Mouse (Mus musculus): ENCODE measurements at regions not wholly inside any gene's neighbourhood (a gene's known extent, or its start where the extent isn't known, plus 50 kb on each side); places are given as distances from the start of the nearest gene placed in this dataset.
"Not testable (repeated sequence)": the region's sequence is repeated elsewhere in the genome, so short reads cannot be mapped to it uniquely, and the experiment has no call there.

GRCm38 (mm10) chrX:31170786-31171185 lies 53.3 kb downstream of the Btbd35f29 start:
- in situ Hi-C loops (cut with MboI, MseI) = loop anchor here (25.0 kb wide), 1 partner anchor 1742 kb away; no protein-coding TSS in a partner anchor

GRCm38 (mm10) chrX:31175549-31175948 lies 58.1 kb downstream of the Btbd35f29 start:
- in situ Hi-C loops (cut with MboI, MseI) = not testable (repeated sequence)

GRCm38 (mm10) chrX:31176137-31176536 lies 58.7 kb downstream of the Btbd35f29 start:
- in situ Hi-C loops (cut with MboI, MseI) = not testable (repeated sequence)
